Mouse (Mus musculus) lung, adult 2 months (tissue): ENCODE results near the gene 1700061G19Rik. TPM values are rescaled to one million over a fixed set of nuclear protein-coding genes. Genes with fewer than 3 reads are reported as not detected.
A peak's percentile ranks its signal among the peaks of the same experiment; 100 is the strongest.

Experiments
- DNase-seq: peaks from one replicate; pipeline ENCODE4 v3.0.0; 2022
- H3K4me1 ChIP-seq: fragments of 200-500 bp; 2 replicates; pipeline ENCODE4 v1.6.1; 2011; ENCODE audit warnings: low read length; ENCODE audit not compliant: control insufficient read depth, insufficient read depth
- H3K4me3 ChIP-seq: fragments of 200-500 bp; replicated peaks from 2 replicates; pipeline ENCODE3; 2011; ENCODE audit warnings: low read depth, mild to moderate bottlenecking, control low read depth, low read length; ENCODE audit errors: extremely low read depth
- CTCF ChIP-seq: fragments of 200-500 bp; IDR thresholded peaks from 2 replicates; pipeline ENCODE4 v1.5.1; 2011; ENCODE audit warnings: mild to moderate bottlenecking, low read length, control low read depth; ENCODE audit not compliant: insufficient read depth
- POLR2A ChIP-seq: fragments of 200-500 bp; IDR thresholded peaks from 2 replicates; pipeline ENCODE4 v1.6.1; 2011; ENCODE audit warnings: low read depth, mild to moderate bottlenecking, control low read depth, low read length, borderline replicate concordance; ENCODE audit errors: extremely low read depth
- WGBS: fragments of 180-500 bp; shearing (Covaris S2); methylation state at CpG from one replicate; pipeline ENCODE4 v1.1.7; 2018; 5-methylcytosine and 5-hydroxymethylcytosine counted together
- polyA plus RNA-seq: library from polyadenylated mRNA; depleted of rRNA; stranded (reverse); fragments of >200 nt; gene quantifications from 2 replicates; pipeline ENCODE4 v1.2.3, GENCODE M21; 2012

The 1700061G19Rik gene
- polyA plus RNA-seq, 1 experiment = 0.19 TPM

DNA sequence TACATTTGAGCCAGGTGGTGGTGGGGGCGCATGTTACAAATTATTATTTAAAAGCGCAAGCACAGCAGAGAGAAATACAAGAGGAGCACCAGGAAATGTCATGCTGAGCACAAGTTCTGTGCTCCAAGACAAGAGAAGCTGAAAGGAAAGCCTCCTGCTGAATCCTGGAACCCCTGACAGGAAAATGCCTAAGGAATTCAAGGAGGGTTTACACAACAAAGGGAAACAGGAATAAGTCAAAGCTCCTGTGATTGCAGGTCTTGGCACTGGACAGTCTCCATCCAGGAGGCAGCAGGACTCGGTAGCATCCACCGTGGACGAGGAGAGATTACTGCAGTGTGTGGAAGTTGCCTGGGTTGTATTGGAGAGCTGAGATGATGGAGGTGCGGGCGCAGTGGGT, 9.2 kb upstream of the 1700061G19Rik start:
- Histone ChIP-seq H3K4me3 (no peak overlapping the region), H3K4me1 (no peaks in the 10 kb centered on the region)
- TF ChIP-seq POLR2A = no peak
- TF ChIP-seq CTCF = no peak
- 68% methylated on average over 7 of the region's 7 CpGs for WGBS
- no peak for DNase-seq

DNA sequence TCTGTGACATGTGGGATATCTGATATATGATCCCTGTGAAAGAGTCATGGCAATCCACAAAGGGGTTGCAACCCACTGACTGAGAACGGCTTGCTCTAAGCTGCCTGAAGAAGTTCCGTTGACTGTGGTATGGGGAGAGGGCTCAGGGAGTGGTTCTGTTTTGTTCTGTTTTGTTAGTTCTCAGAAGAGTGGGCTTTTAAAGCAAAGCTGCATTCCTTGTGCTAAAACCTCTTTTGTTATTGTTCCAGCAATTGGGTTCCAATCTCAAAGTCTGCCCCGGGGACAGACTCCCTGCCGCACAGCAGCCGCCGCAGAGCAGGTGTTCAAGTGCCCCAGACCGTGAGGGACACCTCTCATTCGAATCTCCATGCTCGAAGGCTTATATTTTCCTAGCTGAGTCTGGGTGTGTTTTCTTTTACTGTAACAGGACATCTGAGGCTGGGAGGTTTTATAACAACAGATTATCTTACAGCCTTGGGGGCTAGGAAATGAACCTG, 5.7 kb upstream of the 1700061G19Rik start:
- H3K4me3 ChIP-seq = no peak overlapping the region
- WGBS = 78% methylated on average over 9 of the region's 9 CpGs
- no peaks in the 10 kb centered on the region for H3K4me1 ChIP-seq
- TF ChIP-seq CTCF = no peak
- TF ChIP-seq POLR2A = no peak
- no peak for DNase-seq

DNA sequence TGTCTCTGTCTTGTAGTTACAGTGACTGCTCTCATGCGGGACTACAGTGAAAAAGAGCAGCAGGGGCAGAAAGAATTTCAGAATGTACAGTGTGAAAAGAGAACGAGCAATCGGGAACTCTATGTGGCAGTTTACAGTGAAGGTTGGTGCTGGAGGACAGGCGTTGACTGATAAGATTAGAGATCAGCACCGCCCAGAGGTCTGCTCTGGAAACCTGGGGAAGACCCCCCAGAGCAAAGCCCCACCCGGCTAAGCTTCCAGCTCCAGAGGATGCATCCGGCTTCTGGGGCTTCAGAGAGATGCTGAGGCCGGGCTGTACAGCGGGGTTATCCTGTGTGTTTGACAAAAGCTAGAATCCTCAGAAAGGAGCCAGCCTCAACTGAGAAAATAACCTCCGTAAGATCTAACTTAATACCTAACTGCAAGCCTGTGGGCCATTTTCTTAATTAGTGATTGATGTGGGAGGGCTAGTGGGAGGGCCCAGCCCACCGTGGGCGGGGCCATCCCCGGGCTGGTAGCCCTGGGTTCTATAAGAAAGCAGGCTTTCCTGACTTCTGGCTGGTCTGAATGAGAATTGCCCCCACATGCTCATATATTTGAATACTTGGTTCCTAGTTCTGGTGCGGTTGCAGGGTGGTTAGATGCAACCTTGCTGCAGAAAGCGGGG, 4.9 kb upstream of the 1700061G19Rik start:
- Histone ChIP-seq H3K4me3 (no peak overlapping the region), H3K4me1 (no peaks in the 10 kb centered on the region)
- TF ChIP-seq CTCF (no peak), POLR2A (no peak)
- DNase-seq = no peak
- WGBS = 61% methylated on average over 15 of the region's 15 CpGs

DNA sequence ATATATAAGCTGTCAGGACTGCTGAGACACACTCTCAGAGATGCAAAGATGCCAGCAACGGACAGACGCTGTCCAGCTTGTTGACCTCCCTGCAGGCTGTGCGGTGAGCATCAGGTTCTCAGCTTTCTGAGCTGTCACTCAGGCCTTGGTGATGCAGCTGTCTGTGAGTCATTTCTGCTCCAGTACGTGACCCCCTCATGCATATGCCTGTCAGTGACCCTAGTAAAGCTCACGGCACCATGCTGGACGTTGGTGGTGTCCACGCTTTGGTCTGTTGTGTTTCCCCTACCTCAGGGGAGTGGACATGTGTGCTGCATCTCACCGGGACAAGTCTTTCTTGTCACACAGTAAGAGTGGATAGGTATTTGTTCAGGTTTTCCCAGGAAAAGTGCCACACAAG, 3.5 kb upstream of the 1700061G19Rik start:
- DNase-seq = no peak
- WGBS = 54% methylated on average over 8 of the region's 8 CpGs
- Histone ChIP-seq H3K4me3 (no peak overlapping the region), H3K4me1 (no peaks in the 10 kb centered on the region)
- no peak for TF ChIP-seq POLR2A
- TF ChIP-seq CTCF = no peak

DNA sequence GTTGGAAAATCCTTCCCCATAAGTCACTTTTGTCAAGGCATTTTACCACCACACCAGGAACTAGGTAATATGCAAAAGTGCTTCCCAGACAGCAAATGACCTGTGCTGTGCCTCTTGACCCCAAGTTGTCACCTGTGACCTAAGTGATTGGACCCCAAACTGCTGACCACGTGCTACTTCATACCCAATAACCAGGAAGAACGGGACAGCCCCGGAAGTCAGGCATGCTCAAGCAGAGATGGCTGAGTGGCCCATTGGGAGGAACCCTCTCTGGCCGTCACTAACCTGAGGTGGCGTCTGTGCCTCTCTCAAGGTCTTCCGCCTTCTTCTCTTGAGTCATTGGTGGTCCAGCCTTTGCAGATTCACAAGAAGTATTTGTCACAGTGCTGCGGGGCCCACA, 2.8 kb upstream of the 1700061G19Rik start:
- Histone ChIP-seq H3K4me1 (no peaks in the 10 kb centered on the region), H3K4me3 (no peak overlapping the region)
- 71% methylated on average over 7 of the region's 7 CpGs for whole genome bisulfite sequencing
- no peak for DNase-seq
- TF ChIP-seq POLR2A = no peak
- TF ChIP-seq CTCF = no peak

DNA sequence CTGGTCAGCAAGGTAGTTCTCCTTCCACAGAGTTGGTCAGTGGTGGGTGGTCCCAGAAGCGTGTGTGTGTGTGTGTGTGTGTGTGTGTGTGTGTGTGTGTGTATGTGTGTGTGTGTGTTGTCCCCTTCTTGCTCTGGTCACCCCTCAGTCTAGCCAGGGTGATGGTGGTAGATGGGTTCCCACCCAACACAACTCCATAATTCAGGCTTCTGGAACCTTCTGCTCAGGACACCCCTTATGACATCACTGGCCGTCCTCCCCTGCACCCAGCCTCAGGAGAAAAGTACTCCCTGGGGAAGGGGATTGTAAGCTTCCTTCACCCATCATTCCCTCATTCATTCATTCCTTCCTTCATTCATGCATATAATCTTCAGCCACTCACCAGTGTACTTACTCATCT, 1.0 kb upstream of the 1700061G19Rik start, which contains the start of gene Acsbg2:
TSS of gene Acsbg2 (minus strand) at position 211 of the 400 bp plus-strand sequence.
- no peaks in the 10 kb centered on the region for H3K4me1 ChIP-seq
- TF ChIP-seq POLR2A (no peak), CTCF (no peak)
- no peak for DNase-seq
- H3K4me3 ChIP-seq = no peak within 1 kb of the TSS
- 77% methylated on average over 2 of the region's 2 CpGs for WGBS

DNA sequence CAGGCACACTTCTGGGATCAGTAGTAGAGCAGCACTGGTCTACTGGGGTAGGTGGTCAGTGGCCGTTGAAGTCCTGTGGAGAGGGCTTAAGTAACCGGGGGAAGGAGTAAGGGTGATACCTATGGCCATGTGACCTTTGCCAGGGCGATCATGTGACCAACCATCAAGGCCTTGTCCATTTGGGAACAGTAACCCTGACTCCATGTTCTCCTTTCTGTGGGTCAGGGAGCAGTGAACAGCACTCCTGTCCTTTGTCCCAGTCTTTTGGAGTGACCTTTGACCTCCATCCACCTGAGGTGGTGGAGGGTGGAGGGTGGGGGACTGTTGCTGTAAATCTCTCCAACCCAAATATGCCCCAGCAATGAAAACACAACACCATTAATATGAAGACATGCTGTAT, 1.2 kb downstream of the 1700061G19Rik start:
- no peak overlapping the region for H3K4me3 ChIP-seq
- TF ChIP-seq CTCF (no peak), POLR2A (no peak)
- H3K4me1 ChIP-seq = no peaks in the 10 kb centered on the region
- WGBS = 76% methylated on average over 3 of the region's 3 CpGs
- DNase-seq = no peak

DNA sequence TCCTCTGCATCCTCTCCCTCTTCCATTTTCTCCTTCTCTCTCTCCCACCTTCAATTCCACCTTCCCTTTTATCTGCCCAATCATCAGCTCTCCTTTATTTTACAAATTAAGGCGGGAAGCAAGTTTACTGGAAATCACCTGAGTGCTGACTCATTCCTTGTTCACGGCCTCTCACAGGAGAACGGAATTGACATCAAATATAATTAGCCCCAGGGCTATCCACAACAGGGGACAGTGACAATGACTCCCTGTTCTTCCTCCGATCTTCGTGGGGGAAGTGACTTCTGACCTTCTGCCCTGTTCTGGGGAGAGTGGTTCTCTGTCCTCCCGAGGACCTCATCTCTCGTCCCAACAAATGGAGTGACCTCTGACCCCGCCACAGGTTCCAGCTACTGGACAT, 1.7 kb downstream of the 1700061G19Rik start:
- WGBS = 53% methylated on average over 8 of the region's 8 CpGs
- H3K4me1 ChIP-seq = no peaks in the 10 kb centered on the region
- DNase-seq = no peak
- no peak overlapping the region for H3K4me3 ChIP-seq
- TF ChIP-seq CTCF = no peak
- no peak for TF ChIP-seq POLR2A

DNA sequence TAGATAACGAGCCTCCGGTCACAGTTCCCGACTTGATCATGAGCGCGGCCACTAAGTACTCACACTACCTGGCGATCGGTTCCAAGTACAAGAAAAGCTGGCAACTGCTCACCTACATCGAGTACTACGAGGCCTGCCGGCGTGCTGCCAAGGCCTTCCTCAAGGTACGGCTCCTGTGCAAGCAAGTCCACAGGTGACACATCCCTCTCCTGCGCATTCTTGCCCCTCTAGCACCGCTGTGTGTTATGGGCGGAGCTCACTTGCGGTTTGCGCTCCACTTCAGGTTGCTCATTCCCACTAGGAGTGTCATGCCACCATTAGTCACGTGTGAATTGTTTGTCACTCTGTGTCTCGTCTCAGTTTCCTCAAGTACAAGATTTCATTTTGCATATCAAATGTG, 2.1 kb downstream of the 1700061G19Rik start:
- 79% methylated on average over 19 of the region's 19 CpGs for WGBS
- TF ChIP-seq CTCF (no peak), POLR2A (no peak)
- H3K4me3 ChIP-seq = no peak overlapping the region
- DNase-seq = peak; percentile 31
- no peaks in the 10 kb centered on the region for H3K4me1 ChIP-seq

DNA sequence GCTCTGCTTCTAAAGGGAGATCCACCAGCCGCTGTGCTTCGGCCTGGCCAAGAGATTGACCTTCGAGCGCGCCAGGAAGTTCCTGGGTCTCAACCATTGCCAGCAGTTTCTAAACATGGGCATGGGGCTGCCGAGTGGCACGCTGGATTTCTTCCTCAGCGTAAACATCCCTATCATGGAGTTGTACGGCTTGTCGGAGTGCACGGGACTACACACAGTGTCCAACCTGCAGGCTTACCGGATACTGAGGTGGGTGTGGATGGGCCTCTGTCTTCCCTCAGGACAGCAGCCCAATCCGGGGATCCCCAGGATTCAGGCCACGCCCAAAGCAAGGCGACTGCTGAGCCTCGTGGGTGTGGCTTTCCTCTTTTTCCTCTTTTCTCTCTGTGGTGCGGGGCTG, 8.3 kb downstream of the 1700061G19Rik start:
- no peak for DNase-seq
- TF ChIP-seq POLR2A (no peak), CTCF (no peak)
- H3K4me3 ChIP-seq = peak overlapping the region; percentile 48
- H3K4me1 ChIP-seq = no peaks in the 10 kb centered on the region
- WGBS = 19% methylated on average over 17 of the region's 17 CpGs

DNA sequence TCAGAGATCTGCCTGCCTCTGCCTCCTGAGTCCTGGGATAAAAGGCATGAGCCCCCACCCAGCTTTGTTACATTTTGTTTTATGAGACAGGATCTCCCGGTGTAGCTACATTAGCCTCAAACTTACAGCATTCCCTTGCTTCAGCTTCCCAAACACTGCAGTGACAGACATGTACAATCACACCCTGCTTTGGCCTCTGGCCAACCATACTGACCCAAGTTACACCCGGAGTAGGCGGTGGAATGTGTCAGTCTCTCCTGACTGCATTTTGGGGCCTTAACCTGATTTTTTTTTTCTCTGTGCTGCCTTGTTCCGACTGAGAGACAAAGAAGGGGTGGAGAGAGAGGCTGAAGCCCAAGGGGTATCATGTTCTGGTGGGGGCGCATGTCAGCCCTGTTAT, 9.1 kb downstream of the 1700061G19Rik start:
- DNase-seq = no peak
- TF ChIP-seq POLR2A (no peak), CTCF (no peak)
- H3K4me3 ChIP-seq = no peak overlapping the region
- 38% methylated on average over 5 of the region's 5 CpGs for WGBS
- H3K4me1 ChIP-seq = no peaks in the 10 kb centered on the region
